Mouse (Mus musculus) yolk sac, embryonic 10.5 days (tissue): ENCODE measurements around the gene Trpm5.

Source experiments
- DNase-seq: peaks from one replicate; pipeline ENCODE4 v3.0.0-alpha.2; 2017; ENCODE audit warnings: low spot score

Trpm5 gene

GRCm38 (mm10) chr7:143094592-143095553 lies at the start of gene Trpm5:
TSS of gene Trpm5 (minus strand) at chr7:143094642.
- peak; percentile 33 for DNase-seq

GRCm38 (mm10) chr7:143142680-143143079 lies 48.2 kb upstream of the Trpm5 start:
- DNase-seq = no peak

- DNase-seq = no peak
Observed at GRCm38 (mm10) chr7:143139932-143140331, 45.5 kb upstream of the Trpm5 start.

- no peak for DNase-seq
Observed at GRCm38 (mm10) chr7:143138789-143139188, 44.3 kb upstream of the Trpm5 start.

GRCm38 (mm10) chr7:143136561-143136960 lies 42.1 kb upstream of the Trpm5 start:
- DNase-seq = no peak

- DNase-seq = no peak
Observed at GRCm38 (mm10) chr7:143136125-143136524, 41.7 kb upstream of the Trpm5 start.

GRCm38 (mm10) chr7:143132815-143133214 lies 38.4 kb upstream of the Trpm5 start:
- no peak for DNase-seq

- DNase-seq = no peak
Observed at GRCm38 (mm10) chr7:143124902-143125301, 30.5 kb upstream of the Trpm5 start.

- DNase-seq = peak; percentile 69
Observed at GRCm38 (mm10) chr7:143123876-143124669, 29.6 kb upstream of the Trpm5 start.

GRCm38 (mm10) chr7:143122191-143122590 lies 27.7 kb upstream of the Trpm5 start:
- DNase-seq = no peak

GRCm38 (mm10) chr7:143119826-143120225 lies 25.4 kb upstream of the Trpm5 start:
- no peak for DNase-seq

- DNase-seq = no peak
Observed at GRCm38 (mm10) chr7:143119407-143119806, 25.0 kb upstream of the Trpm5 start.

- no peak for DNase-seq
Observed at GRCm38 (mm10) chr7:143116521-143116920, 22.1 kb upstream of the Trpm5 start.

GRCm38 (mm10) chr7:143114773-143115172 lies 20.3 kb upstream of the Trpm5 start:
- DNase-seq = no peak

GRCm38 (mm10) chr7:143112395-143112794 lies 18.0 kb upstream of the Trpm5 start:
- no peak for DNase-seq

- DNase-seq = no peak
Observed at GRCm38 (mm10) chr7:143111719-143112118, 17.3 kb upstream of the Trpm5 start.

- no peak for DNase-seq
Observed at GRCm38 (mm10) chr7:143110803-143111202, 16.4 kb upstream of the Trpm5 start.

GRCm38 (mm10) chr7:143109696-143110095 lies 15.3 kb upstream of the Trpm5 start:
- DNase-seq = no peak

GRCm38 (mm10) chr7:143108996-143109660 lies 14.7 kb upstream of the Trpm5 start:
- DNase-seq = no peak

- no peak for DNase-seq
Observed at GRCm38 (mm10) chr7:143108200-143108599, 13.8 kb upstream of the Trpm5 start.

- peak; percentile 33 for DNase-seq
Observed at GRCm38 (mm10) chr7:143106672-143107465, 12.4 kb upstream of the Trpm5 start.
